Mouse (Mus musculus) stomach, postnatal 0 days (tissue): Measurements from ENCODE around the gene Il25.

Experiments used
- CTCF ChIP-seq: IDR thresholded peaks from 2 replicates; pipeline ENCODE4 v1.5.1; 2016; ENCODE audit warnings: antibody characterized with exemption, low read depth, mild to moderate bottlenecking, moderate library complexity
- EP300 ChIP-seq: optimal IDR thresholded peaks from 2 replicates; pipeline ENCODE3; 2016; ENCODE audit warnings: antibody characterized with exemption

GRCm38 (mm10) chr14:54920076-54920685 lies 12.3 kb upstream of the Il25 start:
- TF ChIP-seq CTCF (no peak), EP300 (no peak)
